24 mouse cellular contexts compared by ENCODE assay signal in the genomic region with DNA sequence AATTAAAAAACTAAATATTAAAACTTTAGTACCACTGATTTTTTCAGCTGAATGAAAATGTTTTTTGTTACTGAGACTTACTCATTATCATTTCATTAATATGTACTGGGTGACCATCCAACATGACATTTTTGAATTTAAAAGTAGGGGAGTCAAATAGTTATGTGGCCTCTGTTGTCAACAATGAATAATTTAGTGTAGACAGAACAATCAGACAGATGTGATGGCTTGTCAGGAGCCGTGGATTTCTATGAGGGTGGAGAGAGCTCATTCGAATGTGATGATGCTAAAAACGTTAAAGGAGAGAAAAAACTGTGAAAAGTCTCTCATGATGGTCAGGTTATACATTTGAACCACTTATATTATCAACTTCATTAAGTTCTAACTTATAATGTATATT.
DNase-seq lines count a peak whose midpoint lies in the region; ATAC-seq and TF ChIP-seq lines count a peak whose summit lies in the region.
"Had no signal": no experiment of that assay in that cellular context is flagged by ENCODE, and none has a peak within 500 bp of the region (broad histone marks: within the 10 kb centered on the region; RNA-seq: fewer than 3 reads in every experiment).

No protein-coding gene starts in this region.

- WGBS in forebrain, embryonic 15.5 days = 25% methylated on average over 3 of the region's 3 CpGs
- WGBS in forebrain, postnatal 0 days = 29% methylated on average over 3 of the region's 3 CpGs
- WGBS in midbrain, embryonic 11.5 days = 46% methylated on average over 3 of the region's 3 CpGs
- WGBS in midbrain, embryonic 13.5 days = 37% methylated on average over 3 of the region's 3 CpGs
- WGBS in midbrain, embryonic 15.5 days = 22% methylated on average over 3 of the region's 3 CpGs
- WGBS in midbrain, embryonic 10.5 days = 62% methylated on average over 3 of the region's 3 CpGs

- no peak for DNase-seq in forebrain, postnatal 0 days
- DNase-seq in midbrain, embryonic 11.5 days (ENCODE audit: low spot score, missing footprints) = no peak
- no peak for DNase-seq in midbrain, embryonic 10.5 days (ENCODE audit: low spot score)
- DNase-seq: adrenal gland, adult 2 months; adrenal gland, postnatal 14 days; cerebellum, adult 11-12 months; cerebellum, adult 8-10 months; cerebellum, postnatal 36 days; embryo, embryonic 11 days; gastrocnemius, adult 2 months; gastrocnemius, postnatal 14 days; heart, adult 11 months had no signal

- no peak overlapping the region for H3K27ac ChIP-seq in forebrain, embryonic 15.5 days (replicated peaks)
- no peak overlapping the region for H3K27ac ChIP-seq in forebrain, postnatal 0 days (ENCODE audit: low read depth, low read length)
- H3K27ac ChIP-seq in midbrain, embryonic 11.5 days (ENCODE audit: low read depth, low read length) = no peak overlapping the region
- no peak overlapping the region for H3K27ac ChIP-seq in midbrain, embryonic 13.5 days
- no peak overlapping the region for H3K27ac ChIP-seq in midbrain, embryonic 15.5 days
- no peak overlapping the region for H3K27ac ChIP-seq in midbrain, embryonic 10.5 days (replicated peaks)
- H3K27ac ChIP-seq: embryonic facial prominence, embryonic 10.5 days; embryonic facial prominence, embryonic 13.5 days; gastrocnemius, adult 2 months; hindbrain, embryonic 13.5 days had no signal

- peaks cover 8% of the 10 kb centered on the region for H3K4me1 ChIP-seq in forebrain, embryonic 15.5 days
- H3K4me1 ChIP-seq in forebrain, postnatal 0 days (ENCODE audit: insufficient read depth) = no peaks in the 10 kb centered on the region
- no peaks in the 10 kb centered on the region for H3K4me1 ChIP-seq in midbrain, embryonic 11.5 days (ENCODE audit: control insufficient read depth, insufficient read depth, low read length)
- peaks cover 11% of the 10 kb centered on the region for H3K4me1 ChIP-seq in midbrain, embryonic 13.5 days (replicated peaks)
- H3K4me1 ChIP-seq in midbrain, embryonic 15.5 days = no peaks in the 10 kb centered on the region
- H3K4me1 ChIP-seq in midbrain, embryonic 10.5 days = peaks cover 12% of the 10 kb centered on the region
- H3K4me1 ChIP-seq: embryonic facial prominence, embryonic 10.5 days; embryonic facial prominence, embryonic 13.5 days; hindbrain, embryonic 13.5 days had no signal

- no peaks in the 10 kb centered on the region for H3K9me3 ChIP-seq in forebrain, embryonic 15.5 days
- no peaks in the 10 kb centered on the region for H3K9me3 ChIP-seq in forebrain, postnatal 0 days (ENCODE audit: low read length)
- no peaks in the 10 kb centered on the region for H3K9me3 ChIP-seq in midbrain, embryonic 11.5 days (ENCODE audit: control insufficient read depth, low read length)
- H3K9me3 ChIP-seq in midbrain, embryonic 13.5 days = no peaks in the 10 kb centered on the region
- no peaks in the 10 kb centered on the region for H3K9me3 ChIP-seq in midbrain, embryonic 15.5 days
- H3K9me3 ChIP-seq in midbrain, embryonic 10.5 days (replicated peaks) = no peaks in the 10 kb centered on the region
- H3K9me3 ChIP-seq: embryonic facial prominence, embryonic 10.5 days; embryonic facial prominence, embryonic 13.5 days; hindbrain, embryonic 13.5 days had no signal

- peak; percentile 59 for ATAC-seq in forebrain, embryonic 15.5 days (replicated peaks)
- no peak for ATAC-seq in forebrain, postnatal 0 days
- ATAC-seq in midbrain, embryonic 11.5 days (ENCODE audit: low FRiP score) = peak; percentile 40; the same call in 1 of the 2 replicates
- no peak for ATAC-seq in midbrain, embryonic 13.5 days
- peak; percentile 52; the same call in 1 of the 2 replicates for ATAC-seq in midbrain, embryonic 15.5 days (replicated peaks)
- ATAC-seq: CD4-positive, CD25-positive, alpha-beta regulatory T cell, adult 4 months; hindbrain, embryonic 16.5 days; inflammation-experienced regulatory T-cells, adult 6 months; intestine, embryonic 16.5 days had no signal

- no peak overlapping the region for H3K4me2 ChIP-seq in forebrain, embryonic 15.5 days (replicated peaks)
- no peak overlapping the region for H3K4me2 ChIP-seq in forebrain, postnatal 0 days (ENCODE audit: low read depth)
- H3K4me2 ChIP-seq in midbrain, embryonic 11.5 days = no peak overlapping the region
- no peak overlapping the region for H3K4me2 ChIP-seq in midbrain, embryonic 13.5 days (replicated peaks)
- H3K4me2 ChIP-seq in midbrain, embryonic 15.5 days = no peak overlapping the region
- H3K4me2 ChIP-seq: embryonic facial prominence, embryonic 13.5 days; heart, embryonic 11.5 days; hindbrain, embryonic 13.5 days had no signal

- TF ChIP-seq CTCF in forebrain, postnatal 0 days (IDR thresholded peaks at IDR 0.05; ENCODE audit: low read depth) = no peak

- H3K27me3 ChIP-seq in forebrain, embryonic 15.5 days = no peaks in the 10 kb centered on the region
- H3K27me3 ChIP-seq in forebrain, postnatal 0 days (ENCODE audit: insufficient read depth, low read length) = no peaks in the 10 kb centered on the region
- no peaks in the 10 kb centered on the region for H3K27me3 ChIP-seq in midbrain, embryonic 11.5 days (ENCODE audit: control insufficient read depth, insufficient read depth, low read length)
- no peaks in the 10 kb centered on the region for H3K27me3 ChIP-seq in midbrain, embryonic 13.5 days
- H3K27me3 ChIP-seq in midbrain, embryonic 15.5 days (replicated peaks) = no peaks in the 10 kb centered on the region
- no peaks in the 10 kb centered on the region for H3K27me3 ChIP-seq in midbrain, embryonic 10.5 days (ENCODE audit: low read depth, poor library complexity, severe bottlenecking)
- H3K27me3 ChIP-seq: embryonic facial prominence, embryonic 13.5 days; hindbrain, embryonic 13.5 days had no signal

- no peak overlapping the region for H3K9ac ChIP-seq in forebrain, embryonic 15.5 days (replicated peaks)
- no peak overlapping the region for H3K9ac ChIP-seq in forebrain, postnatal 0 days
- no peak overlapping the region for H3K9ac ChIP-seq in midbrain, embryonic 11.5 days (ENCODE audit: low read length)
- H3K9ac ChIP-seq in midbrain, embryonic 13.5 days (replicated peaks) = no peak overlapping the region
- no peak overlapping the region for H3K9ac ChIP-seq in midbrain, embryonic 15.5 days
- H3K9ac ChIP-seq: embryonic facial prominence, embryonic 13.5 days; hindbrain, embryonic 13.5 days had no signal

- H3K4me3 ChIP-seq in forebrain, embryonic 15.5 days = no peak overlapping the region
- no peak overlapping the region for H3K4me3 ChIP-seq in forebrain, postnatal 0 days (ENCODE audit: low read depth, low read length)
- no peak overlapping the region for H3K4me3 ChIP-seq in midbrain, embryonic 11.5 days (ENCODE audit: low read depth, low read length)
- no peak overlapping the region for H3K4me3 ChIP-seq in midbrain, embryonic 13.5 days (replicated peaks)
- no peak overlapping the region for H3K4me3 ChIP-seq in midbrain, embryonic 15.5 days
- H3K4me3 ChIP-seq in midbrain, embryonic 10.5 days = no peak overlapping the region
- H3K4me3 ChIP-seq: embryonic facial prominence, embryonic 10.5 days; embryonic facial prominence, embryonic 13.5 days; erythroblast, embryonic 14.5 days; gastrocnemius, adult 2 months; hindbrain, embryonic 13.5 days had no signal

- H3K36me3 ChIP-seq in forebrain, embryonic 15.5 days = no peaks in the 10 kb centered on the region
- no peaks in the 10 kb centered on the region for H3K36me3 ChIP-seq in forebrain, postnatal 0 days (ENCODE audit: insufficient read depth)
- no peaks in the 10 kb centered on the region for H3K36me3 ChIP-seq in midbrain, embryonic 11.5 days (ENCODE audit: control insufficient read depth, insufficient read depth, low read length)
- H3K36me3 ChIP-seq in midbrain, embryonic 13.5 days = no peaks in the 10 kb centered on the region
- no peaks in the 10 kb centered on the region for H3K36me3 ChIP-seq in midbrain, embryonic 15.5 days (replicated peaks)
- no peaks in the 10 kb centered on the region for H3K36me3 ChIP-seq in midbrain, embryonic 10.5 days
- H3K36me3 ChIP-seq: embryonic facial prominence, embryonic 10.5 days; embryonic facial prominence, embryonic 13.5 days; hindbrain, embryonic 13.5 days had no signal

Comparison
In these comparisons a context has a peak if more than half of its experiments do, and no peak if none do; other contexts are left out.
1. ATAC-seq: peak in forebrain, embryonic 15.5 days (single experiment), midbrain, embryonic 11.5 days (single experiment) and midbrain, embryonic 15.5 days (single experiment); none in forebrain, postnatal 0 days (single experiment) and midbrain, embryonic 13.5 days (single experiment).